Mouse (Mus musculus) heart, postnatal 0 days (tissue): ENCODE measurements around the gene Gm9936.

Experiments used
- CTCF ChIP-seq: IDR thresholded peaks from 2 replicates; pipeline ENCODE4 v1.5.1; 2016; ENCODE audit warnings: antibody characterized with exemption, control low read depth, low read depth
- EP300 ChIP-seq: IDR thresholded peaks from 2 replicates; pipeline ENCODE4 v1.6.1; 2016; ENCODE audit warnings: antibody characterized with exemption, low read depth

- no peak for TF ChIP-seq CTCF
- TF ChIP-seq EP300 = no peak
Measured at GRCm38 (mm10) chr5:114898857-114899256, 40.4 kb upstream of the Gm9936 start.
